Mouse (Mus musculus) neural tube, embryonic 15.5 days (tissue): ENCODE data around the gene Psrc1. TPM values are rescaled to one million over a fixed set of nuclear protein-coding genes. Genes with fewer than 3 reads are reported as not detected.

Experiments used
- ATAC-seq: fragments of 200-750 bp; cut with Nextera tagmentation; 2 replicates; pipeline ENCODE4 v1.8.0; 2017; ENCODE audit warnings: mild to moderate bottlenecking, moderate TSS enrichment, moderate library complexity; ENCODE audit not compliant: low FRiP score
- H3K27ac ChIP-seq: fragments of 300-500 bp; sonication (generic); replicated peaks from 2 replicates; pipeline ENCODE4 v1.5.1; 2015; ENCODE audit warnings: mild to moderate bottlenecking, inconsistent platforms
- H3K27me3 ChIP-seq: fragments of 300-500 bp; sonication (generic); replicated peaks from 2 replicates; pipeline ENCODE4 v1.6.1; 2015; ENCODE audit warnings: inconsistent platforms
- H3K36me3 ChIP-seq: fragments of 300-500 bp; sonication (generic); 2 replicates; pipeline ENCODE4 v1.6.1; 2015; ENCODE audit warnings: inconsistent platforms
- H3K4me1 ChIP-seq: fragments of 300-500 bp; sonication (generic); 2 replicates; pipeline ENCODE4 v1.6.1; 2015; ENCODE audit warnings: inconsistent platforms
- H3K4me2 ChIP-seq: fragments of 300-500 bp; sonication (generic); 2 replicates; pipeline ENCODE4 v1.6.1; 2015; ENCODE audit warnings: inconsistent platforms, mild to moderate bottlenecking, moderate library complexity
- H3K4me3 ChIP-seq: fragments of 300-500 bp; sonication (generic); replicated peaks from 2 replicates; pipeline ENCODE4 v1.5.1; 2015; ENCODE audit warnings: mild to moderate bottlenecking, inconsistent platforms
- H3K9ac ChIP-seq: fragments of 300-500 bp; sonication (generic); replicated peaks from 2 replicates; pipeline ENCODE4 v1.6.1; 2015; ENCODE audit warnings: mild to moderate bottlenecking, inconsistent platforms
- H3K9me3 ChIP-seq: fragments of 300-500 bp; sonication (generic); replicated peaks from 2 replicates; pipeline ENCODE4 v1.6.1; 2016; ENCODE audit warnings: inconsistent platforms
- WGBS: fragments of 180-500 bp; shearing (Covaris S2); methylation state at CpG from one replicate; pipeline ENCODE4 v1.1.7; 2015; ENCODE audit warnings: mixed read lengths; 5-methylcytosine and 5-hydroxymethylcytosine counted together
- polyA plus RNA-seq: library from polyadenylated mRNA; unstranded; fragments of >200 nt; fragmentation: Nextera tagmentation; extraction: Ambion mirVana; gene quantifications from 2 replicates; pipeline ENCODE4 v1.2.1, GENCODE M21; 2015

The Psrc1 gene
- polyA plus RNA-seq, 1 experiment from 2014 or later, result 5.5 TPM

GRCm38 (mm10) chr3:108411026-108411753 lies 27.6 kb downstream of the Psrc1 start:
- ATAC-seq, result 0 out of 2 replicates have a peak, but pooled peaks have one; percentile 1
- peaks cover 84% of the 10 kb centered on the region for H3K4me1 ChIP-seq
- H3K36me3 ChIP-seq, result peaks cover 36% of the 10 kb centered on the region
- H3K9ac ChIP-seq, result peak overlapping the region; percentile 63
- H3K4me3 ChIP-seq, result peak overlapping the region; percentile 37
- H3K27ac ChIP-seq, result peak overlapping the region; percentile 85
- WGBS, result 19% methylated on average over 5 of the region's 5 CpGs
- no peaks in the 10 kb centered on the region for H3K27me3 ChIP-seq
- no peaks in the 10 kb centered on the region for H3K9me3 ChIP-seq
- peak overlapping the region; percentile 76 for H3K4me2 ChIP-seq

- ATAC-seq, result peak; percentile 34
- H3K4me1 ChIP-seq, result peaks cover 81% of the 10 kb centered on the region
- H3K9me3 ChIP-seq, result no peaks in the 10 kb centered on the region
- peak overlapping the region; percentile 37 for H3K4me3 ChIP-seq
- H3K4me2 ChIP-seq, result peak overlapping the region; percentile 76
- H3K36me3 ChIP-seq, result peaks cover 30% of the 10 kb centered on the region
- H3K27me3 ChIP-seq, result no peaks in the 10 kb centered on the region
- peak overlapping the region; percentile 63 for H3K9ac ChIP-seq
- 22% methylated on average over 8 of the region's 8 CpGs for WGBS
- H3K27ac ChIP-seq, result peak overlapping the region; percentile 85
Observed at GRCm38 (mm10) chr3:108411754-108412121, 28.1 kb downstream of the Psrc1 start.

GRCm38 (mm10) chr3:108413634-108414360 lies 30.2 kb downstream of the Psrc1 start:
- Histone ChIP-seq H3K27me3 (no peaks in the 10 kb centered on the region), H3K9ac (no peak overlapping the region), H3K27ac (no peak overlapping the region), H3K9me3 (no peaks in the 10 kb centered on the region), H3K36me3 (peaks cover 21% of the 10 kb centered on the region), H3K4me2 (peak overlapping the region; percentile 90), H3K4me1 (peaks cover 70% of the 10 kb centered on the region), H3K4me3 (no peak overlapping the region)
- WGBS, result 97% methylated on average over 35 of the region's 35 CpGs
- no peak for ATAC-seq

- Histone ChIP-seq H3K4me2 (peak within 1 kb of the TSS; percentile 90), H3K9ac (peak within 1 kb of the TSS; percentile 97), H3K27me3 (no peaks in the 10 kb centered on the region), H3K4me3 (peak within 1 kb of the TSS; percentile 76), H3K9me3 (no peaks in the 10 kb centered on the region), H3K4me1 (peaks cover 56% of the 10 kb centered on the region), H3K27ac (peak within 1 kb of the TSS; percentile 88), H3K36me3 (peaks cover 21% of the 10 kb centered on the region)
- 3% methylated on average over 60 of the region's 67 CpGs for WGBS
- peak; percentile 56 for ATAC-seq
Observed at GRCm38 (mm10) chr3:108414857-108415830, 31.5 kb downstream of the Psrc1 start, which contains the start of gene Celsr2. Gene Celsr2 (minus strand): TSS chr3:108415552.

GRCm38 (mm10) chr3:108415831-108416223 lies 32.2 kb downstream of the Psrc1 start:
- Histone ChIP-seq H3K27ac (peak overlapping the region; percentile 88), H3K9me3 (no peaks in the 10 kb centered on the region), H3K4me1 (peaks cover 50% of the 10 kb centered on the region), H3K4me3 (peak overlapping the region; percentile 76), H3K36me3 (peaks cover 21% of the 10 kb centered on the region), H3K4me2 (peak overlapping the region; percentile 90), H3K27me3 (no peaks in the 10 kb centered on the region), H3K9ac (peak overlapping the region; percentile 97)
- WGBS, result under 1% methylated on average over 48 of the region's 48 CpGs
- peak; percentile 90 for ATAC-seq

GRCm38 (mm10) chr3:108423006-108423405 lies 39.4 kb downstream of the Psrc1 start:
- Histone ChIP-seq H3K27ac (0 out of 2 replicates have a peak overlapping the region, but pooled peaks have one; percentile 60), H3K4me2 (peak overlapping the region; percentile 52), H3K9me3 (no peaks in the 10 kb centered on the region), H3K27me3 (no peaks in the 10 kb centered on the region), H3K4me3 (no peak overlapping the region), H3K4me1 (peaks cover 34% of the 10 kb centered on the region), H3K36me3 (peaks cover 29% of the 10 kb centered on the region), H3K9ac (no peak overlapping the region)
- 22% methylated on average over 6 of the region's 6 CpGs for WGBS
- ATAC-seq, result no peak

GRCm38 (mm10) chr3:108423844-108424801 lies 40.5 kb downstream of the Psrc1 start:
- WGBS, result 16% methylated on average over 11 of the region's 11 CpGs

GRCm38 (mm10) chr3:108424944-108425623 lies 41.4 kb downstream of the Psrc1 start:
- Histone ChIP-seq H3K4me1 (peaks cover 34% of the 10 kb centered on the region), H3K4me3 (no peak overlapping the region), H3K36me3 (peaks cover 50% of the 10 kb centered on the region), H3K4me2 (no peak overlapping the region), H3K9me3 (no peaks in the 10 kb centered on the region), H3K27me3 (no peaks in the 10 kb centered on the region), H3K27ac (peak overlapping the region; percentile 33; the same call in 1 of the 2 replicates), H3K9ac (no peak overlapping the region)
- ATAC-seq, result no peak
- WGBS, result 33% methylated on average over 7 of the region's 7 CpGs

More at GRCm38 (mm10) chr3:108423844-108424801, 40.5 kb downstream of the Psrc1 start:
- Histone ChIP-seq H3K36me3 (peaks cover 41% of the 10 kb centered on the region), H3K4me1 (peaks cover 34% of the 10 kb centered on the region), H3K4me3 (peak overlapping the region; percentile 24; the same call in 1 of the 2 replicates), H3K27me3 (no peaks in the 10 kb centered on the region), H3K9me3 (no peaks in the 10 kb centered on the region), H3K27ac (peak overlapping the region; percentile 60), H3K4me2 (peak overlapping the region; percentile 52), H3K9ac (peak overlapping the region; percentile 38; the same call in 1 of the 2 replicates)
- ATAC-seq, result peak; percentile 83

- H3K4me2 ChIP-seq, result no peak overlapping the region
- H3K4me3 ChIP-seq, result no peak overlapping the region
- H3K27me3 ChIP-seq, result no peaks in the 10 kb centered on the region
- peak overlapping the region; percentile 33 for H3K27ac ChIP-seq
- peaks cover 52% of the 10 kb centered on the region for H3K36me3 ChIP-seq
- H3K9ac ChIP-seq, result no peak overlapping the region
- WGBS, result 69% methylated on average over 6 of the region's 6 CpGs
- no peaks in the 10 kb centered on the region for H3K9me3 ChIP-seq
- H3K4me1 ChIP-seq, result peaks cover 34% of the 10 kb centered on the region
- ATAC-seq, result no peak
Observed at GRCm38 (mm10) chr3:108425624-108426018, 42.0 kb downstream of the Psrc1 start.
